Mouse (Mus musculus) forebrain, embryonic 15.5 days (tissue): ENCODE data around the gene Cebpb. TPM values are rescaled to one million over a fixed set of nuclear protein-coding genes. Genes with fewer than 3 reads are reported as not detected.

Source experiments
- ATAC-seq: fragments of 200-750 bp; cut with Nextera tagmentation; replicated peaks from 2 replicates; pipeline ENCODE4 v1.8.0; 2017; ENCODE audit warnings: mild to moderate bottlenecking, moderate TSS enrichment, moderate library complexity
- H3K27ac ChIP-seq: fragments of 300-500 bp; sonication (generic); replicated peaks from 2 replicates; pipeline ENCODE4 v1.5.1; 2015; ENCODE audit warnings: mild to moderate bottlenecking, inconsistent platforms
- H3K27me3 ChIP-seq: fragments of 300-500 bp; sonication (generic); 2 replicates; pipeline ENCODE4 v1.6.1; 2015; ENCODE audit warnings: inconsistent platforms
- H3K36me3 ChIP-seq: fragments of 300-500 bp; sonication (generic); 2 replicates; pipeline ENCODE4 v1.6.1; 2015; ENCODE audit warnings: mild to moderate bottlenecking, inconsistent platforms
- H3K4me1 ChIP-seq: fragments of 300-500 bp; sonication (generic); 2 replicates; pipeline ENCODE4 v1.6.1; 2015; ENCODE audit warnings: inconsistent platforms
- H3K4me2 ChIP-seq: fragments of 300-500 bp; sonication (generic); replicated peaks from 2 replicates; pipeline ENCODE4 v1.6.1; 2015; ENCODE audit warnings: mild to moderate bottlenecking, inconsistent platforms
- H3K4me3 ChIP-seq: fragments of 300-500 bp; sonication (generic); 2 replicates; pipeline ENCODE4 v1.5.1; 2015; ENCODE audit warnings: mild to moderate bottlenecking, inconsistent platforms
- H3K9ac ChIP-seq: fragments of 300-500 bp; sonication (generic); replicated peaks from 2 replicates; pipeline ENCODE4 v1.6.1; 2015; ENCODE audit warnings: mild to moderate bottlenecking, inconsistent platforms
- H3K9me3 ChIP-seq: fragments of 300-500 bp; sonication (generic); 2 replicates; pipeline ENCODE4 v1.6.1; 2016; ENCODE audit warnings: inconsistent platforms
- WGBS: fragments of 180-500 bp; shearing (Covaris S2); methylation state at CpG from one replicate; pipeline ENCODE4 v1.1.7; 2015; ENCODE audit warnings: mixed read lengths; 5-methylcytosine and 5-hydroxymethylcytosine counted together
- polyA plus RNA-seq: library from polyadenylated mRNA; unstranded; fragments of >200 nt; fragmentation: Nextera tagmentation; extraction: Ambion mirVana; gene quantifications from 2 replicates; pipeline ENCODE4 v1.2.1, GENCODE M21; 2015

Gene Cebpb
- polyA plus RNA-seq, 1 experiment from 2014 or later = 1.6 TPM

GRCm38 (mm10) chr2:167672212-167672685 lies 16.5 kb upstream of the Cebpb start:
- Histone ChIP-seq H3K36me3 (no peaks in the 10 kb centered on the region), H3K4me3 (no peak overlapping the region), H3K4me2 (no peak overlapping the region), H3K9ac (no peak overlapping the region), H3K9me3 (no peaks in the 10 kb centered on the region), H3K4me1 (no peaks in the 10 kb centered on the region), H3K27me3 (no peaks in the 10 kb centered on the region), H3K27ac (no peak overlapping the region)
- 46% methylated on average over 13 of the region's 13 CpGs for WGBS
- no peak for ATAC-seq

- WGBS = 41% methylated on average over 14 of the region's 14 CpGs
- H3K9me3 ChIP-seq = no peaks in the 10 kb centered on the region
Observed at GRCm38 (mm10) chr2:167675120-167675909, 13.4 kb upstream of the Cebpb start.

GRCm38 (mm10) chr2:167678600-167678999 lies 10.1 kb upstream of the Cebpb start:
- Histone ChIP-seq H3K9me3 (no peaks in the 10 kb centered on the region), H3K27me3 (no peaks in the 10 kb centered on the region), H3K4me3 (no peak overlapping the region), H3K4me2 (no peak overlapping the region), H3K27ac (no peak overlapping the region), H3K4me1 (no peaks in the 10 kb centered on the region), H3K36me3 (no peaks in the 10 kb centered on the region), H3K9ac (no peak overlapping the region)
- no peak for ATAC-seq
- 48% methylated on average over 5 of the region's 5 CpGs for WGBS

More at GRCm38 (mm10) chr2:167675120-167675909, 13.4 kb upstream of the Cebpb start:
- Histone ChIP-seq H3K4me2 (no peak overlapping the region), H3K4me3 (no peak overlapping the region), H3K27ac (no peak overlapping the region), H3K27me3 (no peaks in the 10 kb centered on the region), H3K36me3 (no peaks in the 10 kb centered on the region), H3K9ac (no peak overlapping the region), H3K4me1 (no peaks in the 10 kb centered on the region)
- no peak for ATAC-seq

- peak; percentile 78 for ATAC-seq
- H3K36me3 ChIP-seq = no peaks in the 10 kb centered on the region
- no peaks in the 10 kb centered on the region for H3K9me3 ChIP-seq
- H3K9ac ChIP-seq = no peak overlapping the region
- H3K4me3 ChIP-seq = no peak overlapping the region
- H3K27ac ChIP-seq = no peak overlapping the region
- H3K4me2 ChIP-seq = no peak overlapping the region
- no peaks in the 10 kb centered on the region for H3K27me3 ChIP-seq
- H3K4me1 ChIP-seq = no peaks in the 10 kb centered on the region
- WGBS = 4% methylated on average over 13 of the region's 13 CpGs
Observed at GRCm38 (mm10) chr2:167679902-167680430, 8.7 kb upstream of the Cebpb start.

GRCm38 (mm10) chr2:167680657-167681056 lies 8.1 kb upstream of the Cebpb start:
- Histone ChIP-seq H3K9me3 (no peaks in the 10 kb centered on the region), H3K9ac (no peak overlapping the region), H3K4me3 (no peak overlapping the region), H3K4me1 (no peaks in the 10 kb centered on the region), H3K27me3 (no peaks in the 10 kb centered on the region), H3K36me3 (no peaks in the 10 kb centered on the region), H3K27ac (no peak overlapping the region), H3K4me2 (no peak overlapping the region)
- 48% methylated on average over 5 of the region's 5 CpGs for WGBS
- no peak for ATAC-seq

- no peak for ATAC-seq
- no peak overlapping the region for H3K4me3 ChIP-seq
- no peak overlapping the region for H3K27ac ChIP-seq
- H3K4me2 ChIP-seq = no peak overlapping the region
- H3K4me1 ChIP-seq = no peaks in the 10 kb centered on the region
- no peaks in the 10 kb centered on the region for H3K36me3 ChIP-seq
- WGBS = 82% methylated on average over 3 of the region's 3 CpGs
- no peak overlapping the region for H3K9ac ChIP-seq
- peaks cover 4% of the 10 kb centered on the region for H3K27me3 ChIP-seq
- H3K9me3 ChIP-seq = no peaks in the 10 kb centered on the region
Observed at GRCm38 (mm10) chr2:167683721-167684120, 5.0 kb upstream of the Cebpb start.

GRCm38 (mm10) chr2:167685137-167685536 lies 3.6 kb upstream of the Cebpb start:
- peak; percentile 42; the same call in 1 of the 2 replicates for ATAC-seq

GRCm38 (mm10) chr2:167685865-167686264 lies 2.9 kb upstream of the Cebpb start:
- Histone ChIP-seq H3K4me3 (no peak overlapping the region), H3K27ac (no peak overlapping the region), H3K4me2 (no peak overlapping the region), H3K9ac (no peak overlapping the region), H3K27me3 (peaks cover 22% of the 10 kb centered on the region), H3K9me3 (no peaks in the 10 kb centered on the region), H3K36me3 (no peaks in the 10 kb centered on the region), H3K4me1 (peaks cover 11% of the 10 kb centered on the region)
- WGBS = 94% methylated on average over 3 of the region's 3 CpGs
- ATAC-seq = no peak

More at GRCm38 (mm10) chr2:167685137-167685536, 3.6 kb upstream of the Cebpb start:
- Histone ChIP-seq H3K36me3 (no peaks in the 10 kb centered on the region), H3K27ac (no peak overlapping the region), H3K9me3 (no peaks in the 10 kb centered on the region), H3K4me3 (no peak overlapping the region), H3K27me3 (peaks cover 15% of the 10 kb centered on the region), H3K4me1 (peaks cover 11% of the 10 kb centered on the region), H3K4me2 (no peak overlapping the region), H3K9ac (no peak overlapping the region)
- WGBS = 9% methylated on average over 8 of the region's 8 CpGs

DNA sequence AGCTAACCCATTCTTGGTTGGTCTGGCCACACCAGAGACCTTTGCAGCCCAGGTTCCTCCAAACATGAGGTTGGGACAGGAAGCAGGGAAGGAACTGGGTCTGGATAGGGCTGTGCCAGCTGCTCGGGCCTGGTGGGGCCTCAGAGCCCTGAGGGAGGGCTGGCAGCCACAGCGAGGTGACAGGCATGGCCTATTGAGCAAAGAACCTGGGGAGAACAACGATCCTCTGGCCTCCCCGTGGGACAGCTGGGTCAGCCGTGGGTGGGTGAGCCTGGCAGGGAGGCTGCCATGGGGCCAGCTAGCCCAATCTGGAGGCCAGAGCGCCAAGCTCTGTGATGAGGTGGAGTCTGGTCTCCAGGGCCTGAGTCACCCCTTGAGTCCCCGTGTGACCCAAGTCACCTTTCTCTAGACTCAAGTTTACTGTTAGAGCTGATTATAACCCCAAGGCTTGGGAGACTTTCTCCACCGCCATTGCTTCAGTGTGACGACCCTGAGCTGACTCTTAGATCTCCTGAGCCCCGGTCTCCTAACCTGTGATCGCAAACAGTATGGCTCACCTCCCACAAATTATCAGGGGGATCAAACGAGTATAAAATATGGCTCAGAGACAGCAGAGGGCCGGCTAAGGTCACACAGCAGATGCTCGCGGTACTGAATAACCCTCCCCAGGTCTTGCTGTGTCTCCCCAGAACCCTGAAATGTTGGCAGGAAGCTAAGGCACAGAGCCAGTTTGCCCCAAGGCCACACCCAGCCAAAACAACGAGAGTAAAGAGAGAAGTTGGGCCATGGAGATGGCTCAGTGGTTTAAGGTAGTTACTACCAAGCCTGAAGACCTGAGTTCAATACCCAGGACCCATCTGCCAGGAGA lies 2.1 kb upstream of the Cebpb start:
- H3K27ac ChIP-seq = no peak overlapping the region
- H3K9me3 ChIP-seq = no peaks in the 10 kb centered on the region
- H3K36me3 ChIP-seq = no peaks in the 10 kb centered on the region
- WGBS = 81% methylated on average over 16 of the region's 16 CpGs
- peaks cover 28% of the 10 kb centered on the region for H3K27me3 ChIP-seq
- ATAC-seq = no peak
- H3K4me2 ChIP-seq = no peak overlapping the region
- peaks cover 11% of the 10 kb centered on the region for H3K4me1 ChIP-seq
- H3K4me3 ChIP-seq = no peak overlapping the region
- H3K9ac ChIP-seq = no peak overlapping the region

- H3K4me1 ChIP-seq = peaks cover 11% of the 10 kb centered on the region
- H3K9ac ChIP-seq = no peak overlapping the region
- peaks cover 28% of the 10 kb centered on the region for H3K27me3 ChIP-seq
- H3K4me3 ChIP-seq = no peak overlapping the region
- ATAC-seq = no peak
- WGBS = 81% methylated on average over 4 of the region's 4 CpGs
- H3K4me2 ChIP-seq = no peak overlapping the region
- no peaks in the 10 kb centered on the region for H3K9me3 ChIP-seq
- H3K27ac ChIP-seq = no peak overlapping the region
- H3K36me3 ChIP-seq = no peaks in the 10 kb centered on the region
Observed at GRCm38 (mm10) chr2:167687250-167687586, 1.5 kb upstream of the Cebpb start.

GRCm38 (mm10) chr2:167687651-167688101 lies 1.0 kb upstream of the Cebpb start:
- Histone ChIP-seq H3K9ac (no peak overlapping the region), H3K27ac (no peak overlapping the region), H3K4me2 (no peak overlapping the region), H3K36me3 (no peaks in the 10 kb centered on the region), H3K4me3 (no peak overlapping the region), H3K4me1 (peaks cover 11% of the 10 kb centered on the region), H3K27me3 (peaks cover 28% of the 10 kb centered on the region), H3K9me3 (no peaks in the 10 kb centered on the region)
- peak; percentile 1; the same call in 1 of the 2 replicates for ATAC-seq
- WGBS = 59% methylated on average over 11 of the region's 11 CpGs

GRCm38 (mm10) chr2:167688126-167688497 lies 603 bp upstream of the Cebpb start:
- Histone ChIP-seq H3K36me3 (no peaks in the 10 kb centered on the region), H3K4me3 (peak overlapping the region; percentile 62), H3K9ac (no peak overlapping the region), H3K4me2 (peak overlapping the region; percentile 87), H3K27ac (no peak overlapping the region), H3K27me3 (peaks cover 28% of the 10 kb centered on the region), H3K4me1 (peaks cover 11% of the 10 kb centered on the region), H3K9me3 (no peaks in the 10 kb centered on the region)
- peak; percentile 47 for ATAC-seq
- 18% methylated on average over 12 of the region's 12 CpGs for WGBS
